Mouse (Mus musculus) MEL-GATA-1-ER (cell line): ENCODE data around the gene Gm9125.
"Not testable (repeated sequence)": the region's sequence is repeated elsewhere in the genome, so short reads cannot be mapped to it uniquely, and the experiment has no call there.

Experiments used
- DNase-seq: peaks from one replicate; pipeline ENCODE4 v3.0.0-alpha.2; 2012; ENCODE audit warnings: low read depth; ENCODE audit errors: extremely low read depth

Gm9125 gene

DNA sequence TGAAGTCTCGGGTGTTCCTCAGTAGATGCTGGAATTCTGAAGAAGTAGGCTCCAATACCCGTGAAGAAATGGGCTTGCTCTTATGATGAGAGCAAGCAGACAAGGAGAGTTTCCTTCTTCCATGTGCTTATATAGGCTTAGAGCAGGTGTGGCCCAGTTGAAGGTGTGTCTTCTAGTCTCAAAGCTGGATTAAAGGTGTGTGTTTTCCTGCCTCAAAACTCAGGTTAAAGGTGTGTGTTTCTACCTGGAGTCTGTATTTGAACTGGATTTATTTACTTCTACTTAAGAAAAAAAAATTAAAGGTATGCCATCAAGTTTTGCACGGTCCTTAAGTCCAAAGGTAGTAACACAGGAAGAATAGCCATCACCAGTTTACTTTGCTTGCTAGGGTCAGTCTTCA, at the start of gene Gm9125:
Gene Gm9125, minus strand, starts transcription at position 101 of the 400 bp plus-strand sequence.
- DNase-seq: not testable (repeated sequence)

GRCm38 (mm10) chr3:94072544-94072943, 17.9 kb upstream of the Gm9125 start, which contains the start of gene Gm10697:
TSS of gene Gm10697 (minus strand) at chr3:94072644.
- DNase-seq: not testable (repeated sequence)

DNA sequence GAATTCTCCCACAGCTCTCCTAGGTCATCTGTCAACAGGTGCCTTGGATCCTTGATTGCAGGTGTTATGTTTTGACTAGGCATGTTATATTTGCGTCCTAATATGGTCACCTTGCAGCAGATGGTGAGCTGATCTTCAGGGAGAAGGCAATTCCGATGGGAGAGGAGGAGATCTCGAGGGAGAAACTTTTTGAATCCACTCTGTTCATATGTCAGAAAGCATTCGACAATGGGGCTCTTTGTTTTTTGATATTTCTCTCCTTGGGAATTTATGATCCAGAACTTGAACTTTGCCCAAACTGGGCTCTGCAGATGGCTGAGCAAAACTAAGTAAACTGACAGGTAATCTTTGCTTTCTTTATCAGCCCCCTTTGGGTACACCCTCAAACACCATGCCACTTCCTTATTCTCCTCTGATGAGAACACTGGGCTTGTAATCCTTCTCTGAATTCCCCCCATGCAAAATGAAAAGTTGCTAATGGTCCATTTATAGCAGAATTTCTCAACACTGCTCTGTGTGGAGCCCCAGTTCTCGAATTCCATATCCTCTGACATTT, 5.0 kb downstream of the Gm9125 start:
- DNase-seq: not testable (repeated sequence)

- not testable (repeated sequence) for DNase-seq
Measured at GRCm38 (mm10) chr3:94038241-94038640, 16.4 kb downstream of the Gm9125 start.

GRCm38 (mm10) chr3:94034400-94034799, 20.3 kb downstream of the Gm9125 start:
- not testable (repeated sequence) for DNase-seq
